Mouse (Mus musculus) neural tube, embryonic 14.5 days (tissue): ENCODE results near the gene Creld1. TPM values are rescaled to one million over a fixed set of nuclear protein-coding genes. Genes with fewer than 3 reads are reported as not detected.

Experiments used
- ATAC-seq: fragments of 200-750 bp; cut with Nextera tagmentation; 2 replicates; pipeline ENCODE4 v1.8.0; 2017; ENCODE audit warnings: low read depth, mild to moderate bottlenecking, moderate TSS enrichment, moderate library complexity
- H3K27ac ChIP-seq: fragments of 300-500 bp; sonication (generic); 2 replicates; pipeline ENCODE4 v1.5.1; 2014; ENCODE audit warnings: low read depth, mild to moderate bottlenecking, control low read depth, low read length, moderate library complexity, mixed read lengths
- H3K27me3 ChIP-seq: fragments of 300-500 bp; sonication (generic); 2 replicates; pipeline ENCODE4 v1.6.1; 2014; ENCODE audit warnings: low read length; ENCODE audit not compliant: control insufficient read depth, insufficient read depth
- H3K36me3 ChIP-seq: fragments of 300-500 bp; sonication (generic); 2 replicates; pipeline ENCODE4 v1.6.1; 2014; ENCODE audit warnings: low read length, mixed read lengths; ENCODE audit not compliant: control insufficient read depth, insufficient read depth
- H3K4me1 ChIP-seq: fragments of 300-500 bp; sonication (generic); 2 replicates; pipeline ENCODE4 v1.6.1; 2014; ENCODE audit warnings: low read length; ENCODE audit not compliant: control insufficient read depth, insufficient read depth
- H3K4me2 ChIP-seq: fragments of 300-500 bp; sonication (generic); 2 replicates; pipeline ENCODE4 v1.6.1; 2014; ENCODE audit warnings: mild to moderate bottlenecking, low read depth, low read length, control low read depth
- H3K4me3 ChIP-seq: fragments of 300-500 bp; sonication (generic); 2 replicates; pipeline ENCODE4 v1.5.1; 2014; ENCODE audit warnings: low read depth, low read length, control low read depth, mixed read lengths
- H3K9ac ChIP-seq: fragments of 300-500 bp; sonication (generic); replicated peaks from 2 replicates; pipeline ENCODE4 v1.6.1; 2014; ENCODE audit warnings: low read depth, mild to moderate bottlenecking, control low read depth, low read length, mixed read lengths
- H3K9me3 ChIP-seq: fragments of 300-500 bp; sonication (generic); 2 replicates; pipeline ENCODE4 v1.6.1; 2016; ENCODE audit warnings: low read length; ENCODE audit not compliant: control insufficient read depth
- WGBS: fragments of 180-500 bp; shearing (Covaris S2); extraction: QIAGEN DNeasy Blood & Tissue Kit; methylation state at CpG from one replicate; pipeline ENCODE4 v1.1.7; 2014; 5-methylcytosine and 5-hydroxymethylcytosine counted together
- polyA plus RNA-seq: library from polyadenylated mRNA; unstranded; fragments of >200 nt; fragmentation: Nextera tagmentation; extraction: Ambion mirVana; gene quantifications from 2 replicates; pipeline ENCODE4 v1.2.1, GENCODE M21; 2014

Creld1 gene
- 66.4 and 72.4 TPM in 2 replicates for polyA plus RNA-seq

- peak within 1 kb of the TSS; percentile 75 for H3K4me2 ChIP-seq
- H3K4me1 ChIP-seq, result peaks cover 11% of the 10 kb centered on the region; the same call in 1 of the 2 replicates
- H3K9me3 ChIP-seq, result no peaks in the 10 kb centered on the region
- peak; percentile 96 for ATAC-seq
- peak within 1 kb of the TSS; percentile 67 for H3K4me3 ChIP-seq
- H3K27me3 ChIP-seq, result no peaks in the 10 kb centered on the region
- 0% methylated on average over 26 of the region's 26 CpGs for WGBS
- peaks cover 7% of the 10 kb centered on the region; the same call in 1 of the 2 replicates for H3K36me3 ChIP-seq
- peak within 1 kb of the TSS; percentile 93 for H3K27ac ChIP-seq
- peak within 1 kb of the TSS; percentile 81 for H3K9ac ChIP-seq
Measured at GRCm38 (mm10) chr6:113483100-113483615, at the start of gene Creld1. Gene Creld1, plus strand, starts transcription at chr6:113483297.

- no peak overlapping the region for H3K4me3 ChIP-seq
- 88% methylated on average over 3 of the region's 3 CpGs for WGBS
- no peak overlapping the region for H3K9ac ChIP-seq
- H3K4me1 ChIP-seq, result no peaks in the 10 kb centered on the region
- no peak overlapping the region for H3K4me2 ChIP-seq
- no peaks in the 10 kb centered on the region for H3K27me3 ChIP-seq
- ATAC-seq, result no peak
- no peak overlapping the region for H3K27ac ChIP-seq
- no peaks in the 10 kb centered on the region for H3K9me3 ChIP-seq
- no peaks in the 10 kb centered on the region for H3K36me3 ChIP-seq
Measured at GRCm38 (mm10) chr6:113433661-113434060, 49.4 kb upstream of the Creld1 start.

GRCm38 (mm10) chr6:113434691-113435090 is 48.4 kb upstream of the Creld1 start:
- WGBS, result 81% methylated on average over 7 of the region's 7 CpGs
- Histone ChIP-seq H3K9me3 (no peaks in the 10 kb centered on the region), H3K4me1 (no peaks in the 10 kb centered on the region), H3K27me3 (no peaks in the 10 kb centered on the region), H3K36me3 (no peaks in the 10 kb centered on the region), H3K4me2 (no peak overlapping the region), H3K4me3 (no peak overlapping the region), H3K9ac (no peak overlapping the region), H3K27ac (no peak overlapping the region)
- no peak for ATAC-seq

- Histone ChIP-seq H3K27me3 (no peaks in the 10 kb centered on the region), H3K9me3 (no peaks in the 10 kb centered on the region), H3K9ac (no peak within 1 kb of the TSS), H3K4me3 (no peak within 1 kb of the TSS), H3K27ac (no peak within 1 kb of the TSS), H3K4me2 (no peak within 1 kb of the TSS), H3K4me1 (no peaks in the 10 kb centered on the region), H3K36me3 (no peaks in the 10 kb centered on the region)
- WGBS, result 80% methylated on average over 9 of the region's 9 CpGs
- no peak for ATAC-seq
Measured at GRCm38 (mm10) chr6:113435664-113436205, 47.4 kb upstream of the Creld1 start, which contains the start of gene Cidec. Gene Cidec, minus strand, starts transcription at chr6:113435760.

GRCm38 (mm10) chr6:113437135-113437534 is 46.0 kb upstream of the Creld1 start:
- no peak overlapping the region for H3K27ac ChIP-seq
- no peak overlapping the region for H3K9ac ChIP-seq
- no peak for ATAC-seq
- no peaks in the 10 kb centered on the region for H3K36me3 ChIP-seq
- WGBS, result 80% methylated on average over 12 of the region's 12 CpGs
- no peaks in the 10 kb centered on the region for H3K9me3 ChIP-seq
- no peak overlapping the region for H3K4me3 ChIP-seq
- no peak overlapping the region for H3K4me2 ChIP-seq
- no peaks in the 10 kb centered on the region for H3K4me1 ChIP-seq
- no peaks in the 10 kb centered on the region for H3K27me3 ChIP-seq

- Histone ChIP-seq H3K9me3 (no peaks in the 10 kb centered on the region), H3K36me3 (no peaks in the 10 kb centered on the region), H3K27me3 (no peaks in the 10 kb centered on the region), H3K9ac (no peak overlapping the region), H3K4me1 (peaks cover 8% of the 10 kb centered on the region), H3K4me3 (no peak overlapping the region), H3K27ac (no peak overlapping the region), H3K4me2 (no peak overlapping the region)
- no peak for ATAC-seq
- WGBS, result 67% methylated on average over 12 of the region's 12 CpGs
Measured at GRCm38 (mm10) chr6:113438721-113439430, 44.2 kb upstream of the Creld1 start.

GRCm38 (mm10) chr6:113440686-113441085 is 42.4 kb upstream of the Creld1 start:
- Histone ChIP-seq H3K36me3 (no peaks in the 10 kb centered on the region), H3K27ac (no peak overlapping the region), H3K4me1 (peaks cover 8% of the 10 kb centered on the region), H3K9ac (no peak overlapping the region), H3K4me3 (no peak overlapping the region), H3K4me2 (no peak overlapping the region), H3K27me3 (no peaks in the 10 kb centered on the region), H3K9me3 (no peaks in the 10 kb centered on the region)
- ATAC-seq, result no peak
- 84% methylated on average over 3 of the region's 3 CpGs for WGBS

- WGBS, result 60% methylated on average over 7 of the region's 7 CpGs
- ATAC-seq, result no peak
- Histone ChIP-seq H3K27me3 (no peaks in the 10 kb centered on the region), H3K9me3 (no peaks in the 10 kb centered on the region), H3K4me3 (no peak overlapping the region), H3K27ac (no peak overlapping the region), H3K36me3 (no peaks in the 10 kb centered on the region), H3K4me2 (no peak overlapping the region), H3K9ac (no peak overlapping the region), H3K4me1 (peaks cover 8% of the 10 kb centered on the region)
Measured at GRCm38 (mm10) chr6:113441147-113441680, 41.9 kb upstream of the Creld1 start.

- Histone ChIP-seq H3K9ac (peak overlapping the region; percentile 81; the same call in 1 of the 2 replicates), H3K4me3 (peak overlapping the region; percentile 74), H3K4me1 (peaks cover 8% of the 10 kb centered on the region), H3K27me3 (no peaks in the 10 kb centered on the region), H3K36me3 (peaks cover 3% of the 10 kb centered on the region), H3K4me2 (peak overlapping the region; percentile 76), H3K9me3 (no peaks in the 10 kb centered on the region), H3K27ac (0 out of 2 replicates have a peak overlapping the region, but pooled peaks have one; percentile 29)
- WGBS, result 44% methylated on average over 9 of the region's 9 CpGs
- peak; percentile 50 for ATAC-seq
Measured at GRCm38 (mm10) chr6:113442087-113442441, 41.0 kb upstream of the Creld1 start.
